Mouse (Mus musculus): Measurements from ENCODE around the gene Doc2g.

GRCm38 (mm10) chr19:4014802-4015201 is 11.7 kb downstream of the Doc2g start:
- TF ChIP-seq POLR2A (IDR thresholded peaks at IDR 0.05; ENCODE audit: borderline replicate concordance, extremely low read depth, insufficient read depth, insufficient read length, poor library complexity, severe bottlenecking) (no peak), CTCF (IDR thresholded peaks at IDR 0.05; ENCODE audit: borderline replicate concordance, extremely low read depth, insufficient read depth, insufficient read length) (no peak)

All from brain, embryonic 14.5 days (tissue).